Mouse (Mus musculus): Measurements from ENCODE around the gene Babam1.

Gene Babam1

DNA sequence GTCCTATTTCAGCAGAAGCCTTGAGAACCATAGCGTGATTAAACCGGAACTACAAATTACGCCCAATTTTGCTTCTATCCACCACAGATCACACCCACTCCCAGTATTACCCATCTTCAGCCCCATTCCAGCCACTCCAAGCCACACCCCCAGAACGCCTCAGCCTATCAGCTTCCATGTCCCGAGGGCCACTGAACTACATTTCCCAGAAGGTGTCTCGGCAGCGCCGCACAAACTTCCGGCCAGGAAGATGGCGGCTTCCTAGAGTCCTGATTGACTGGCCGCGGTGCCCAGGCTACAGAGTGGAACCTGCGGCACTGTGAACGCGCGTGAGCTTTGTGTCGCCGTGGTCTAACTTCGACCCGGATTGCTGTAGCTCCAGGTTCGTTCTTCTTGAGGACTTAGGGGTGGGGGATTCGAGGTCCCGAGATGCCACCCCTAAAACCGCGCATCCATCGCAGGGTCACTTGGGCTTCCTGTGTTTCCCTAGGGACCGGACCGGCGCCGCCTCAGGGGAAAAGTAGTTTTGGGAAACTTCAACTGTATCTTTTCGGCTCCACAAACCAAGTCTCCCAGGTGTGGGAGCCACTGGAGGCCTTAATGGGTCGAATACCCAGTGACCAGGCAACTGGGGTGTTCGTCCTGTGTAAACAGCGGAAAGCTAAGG lies at the start of gene Babam1:
Gene Babam1 (plus strand): TSS at position 223 of the 667 bp plus-strand sequence.
- DNase-seq (ENCODE audit: low read depth in 2 of 2, low spot score in 2 of 2) = peak; percentile 76 to 82

DNA sequence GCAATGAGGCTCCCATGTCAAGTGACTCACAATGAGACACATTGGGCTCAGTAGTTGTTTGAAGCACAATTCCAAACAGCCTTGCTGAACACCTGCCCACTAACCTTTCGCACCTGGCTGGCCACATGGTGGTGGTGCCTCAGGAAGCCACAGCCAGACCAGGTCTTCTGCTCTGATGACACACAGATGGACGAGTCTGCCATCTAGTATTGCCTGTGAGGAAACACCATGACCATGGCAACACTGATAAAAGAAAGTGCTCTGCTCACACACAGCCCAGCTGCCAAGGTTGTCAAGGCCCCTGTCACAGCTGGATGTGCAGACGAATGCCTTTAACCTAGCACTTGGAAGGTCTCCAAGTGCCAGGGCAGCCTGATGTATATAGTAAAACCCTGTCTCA lies 45.5 kb upstream of the Babam1 start:
- no peak for DNase-seq (ENCODE audit: low read depth in 2 of 2, low spot score in 2 of 2)

DNA sequence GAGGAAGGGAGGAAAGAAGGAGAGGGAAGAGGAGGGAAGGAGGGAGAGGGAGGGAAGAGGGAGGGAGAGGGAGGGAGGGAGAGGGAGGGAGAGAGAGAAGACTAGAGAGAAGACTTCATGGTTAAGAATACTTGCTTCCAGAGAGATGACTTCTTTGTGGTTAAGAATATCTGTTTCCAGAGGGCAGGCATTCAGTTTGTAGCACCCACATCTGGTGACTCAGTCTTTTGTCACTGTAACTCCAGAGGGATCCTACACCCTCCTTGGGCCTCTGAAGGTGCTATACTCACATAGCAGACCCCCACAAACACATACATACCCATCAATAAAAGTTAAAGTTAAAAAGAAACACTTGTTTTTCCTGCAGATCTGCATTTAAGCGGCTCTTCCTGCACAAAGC lies 45.1 kb upstream of the Babam1 start:
- DNase-seq (ENCODE audit: low read depth in 2 of 2, low spot score in 2 of 2) = no peak

DNA sequence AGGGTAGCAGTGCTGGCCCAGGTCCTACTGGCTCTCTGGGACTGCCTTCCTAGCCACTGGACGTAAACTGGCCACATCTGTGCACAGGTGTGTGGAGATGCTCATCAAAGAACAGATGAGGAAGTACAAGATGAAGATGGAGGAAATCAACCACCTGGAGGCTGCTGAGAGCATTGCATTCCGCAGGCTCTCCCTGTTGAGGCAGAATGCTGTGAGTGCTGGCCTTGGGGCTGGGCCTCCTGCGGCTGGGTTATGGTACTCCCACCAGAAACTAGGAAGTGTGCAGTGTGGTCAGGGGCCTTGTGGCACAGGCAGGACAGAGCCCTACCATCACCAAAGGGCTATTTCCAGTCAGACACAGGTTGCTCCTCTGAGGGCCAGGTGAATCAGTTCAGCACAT lies 38.6 kb upstream of the Babam1 start:
- DNase-seq (ENCODE audit: low read depth in 2 of 2, low spot score in 2 of 2) = no peak

DNA sequence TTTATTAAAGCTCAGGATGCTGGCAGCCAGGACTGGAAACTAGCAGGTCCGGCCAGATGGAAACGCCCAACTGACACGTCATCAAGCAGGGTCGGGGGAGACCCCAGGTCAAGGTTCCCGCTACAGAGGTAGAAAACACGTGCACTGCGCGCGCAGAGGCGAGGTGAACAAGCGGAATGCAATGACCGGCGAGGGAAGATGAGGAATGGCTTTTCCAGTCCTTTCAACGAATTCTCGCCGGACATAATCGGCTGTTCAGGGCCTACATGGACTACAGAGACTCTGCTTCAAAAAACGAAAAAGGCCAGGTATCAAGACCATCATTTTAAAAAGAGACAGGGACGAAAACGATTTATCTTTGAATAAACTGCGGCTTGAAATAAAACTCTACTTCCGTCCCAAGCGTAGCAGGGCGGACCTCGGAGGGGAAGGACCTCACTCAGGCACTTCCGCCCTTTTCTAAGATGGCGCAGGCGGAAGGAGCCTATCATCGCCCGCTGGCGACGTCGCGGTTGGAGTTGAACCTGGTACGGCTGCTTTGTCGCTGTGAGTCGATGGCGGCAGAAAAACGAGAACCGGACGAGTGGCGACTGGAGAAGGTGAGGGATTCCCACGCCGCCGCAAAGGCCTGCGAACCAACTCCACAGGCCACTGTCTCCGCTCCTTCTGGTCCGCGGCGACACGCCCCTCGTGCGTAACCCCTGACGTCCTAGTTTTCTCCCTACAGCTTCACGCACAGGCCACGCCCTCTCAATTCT lies 29.7 kb upstream of the Babam1 start, which contains the start of gene Use1:
Gene Use1 (plus strand): TSS at position 78 of the 758 bp plus-strand sequence.
- DNase-seq (ENCODE audit: low read depth in 2 of 2, low spot score in 2 of 2) = peak; percentile 80 to 89

DNA sequence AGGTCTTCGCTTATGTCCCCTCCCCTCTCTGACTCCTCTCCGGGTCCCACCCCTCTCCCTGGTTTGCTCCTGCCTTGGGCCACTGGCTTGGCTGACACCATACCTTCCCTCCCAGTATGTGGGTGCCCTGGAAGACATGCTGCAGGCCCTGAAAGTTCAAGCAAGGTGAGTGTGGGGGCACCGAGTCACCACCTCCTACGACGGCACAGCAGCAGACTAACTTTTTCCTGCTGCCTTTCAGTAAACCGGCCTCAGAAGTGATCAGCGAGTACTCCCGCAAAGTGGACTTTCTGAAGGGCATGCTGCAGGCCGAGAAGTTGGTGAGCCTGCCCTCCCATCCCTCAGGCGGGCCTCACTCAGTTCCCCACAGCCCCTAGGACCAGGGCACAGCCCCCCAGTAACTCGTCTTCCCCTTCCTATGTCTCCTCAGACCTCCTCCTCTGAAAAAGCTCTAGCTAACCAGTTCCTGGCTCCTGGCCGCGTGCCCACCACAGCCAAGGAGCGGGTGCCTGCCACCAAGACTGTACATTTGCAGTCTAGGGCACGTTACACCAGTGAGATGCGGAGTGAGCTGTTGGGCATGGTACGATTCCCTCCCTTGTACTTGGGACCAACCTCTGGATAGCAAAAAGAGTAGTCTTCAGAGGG lies 29.0 kb upstream of the Babam1 start:
- no peak for DNase-seq (ENCODE audit: low read depth in 2 of 2, low spot score in 2 of 2)

DNA sequence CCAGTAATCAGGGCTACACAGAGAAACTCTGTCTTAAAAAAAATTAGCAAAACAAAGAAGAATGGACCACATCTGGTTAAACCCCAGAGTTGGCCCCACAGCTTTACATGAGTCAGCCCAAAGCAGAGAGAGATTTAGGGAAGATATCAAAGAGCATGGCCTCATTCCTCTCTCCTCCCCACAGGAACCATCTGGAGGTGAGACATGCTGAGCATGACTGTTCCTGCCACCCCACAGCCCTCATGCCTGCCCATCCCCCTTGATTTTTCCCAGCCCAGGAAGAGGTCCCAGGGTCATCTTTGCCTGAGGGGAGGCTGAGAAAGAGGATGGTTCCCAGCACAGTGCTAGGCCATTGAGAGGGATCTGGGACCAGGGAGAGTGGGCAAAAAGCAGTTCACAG lies 28.3 kb upstream of the Babam1 start:
- DNase-seq (ENCODE audit: low read depth in 2 of 2, low spot score in 2 of 2) = no peak

DNA sequence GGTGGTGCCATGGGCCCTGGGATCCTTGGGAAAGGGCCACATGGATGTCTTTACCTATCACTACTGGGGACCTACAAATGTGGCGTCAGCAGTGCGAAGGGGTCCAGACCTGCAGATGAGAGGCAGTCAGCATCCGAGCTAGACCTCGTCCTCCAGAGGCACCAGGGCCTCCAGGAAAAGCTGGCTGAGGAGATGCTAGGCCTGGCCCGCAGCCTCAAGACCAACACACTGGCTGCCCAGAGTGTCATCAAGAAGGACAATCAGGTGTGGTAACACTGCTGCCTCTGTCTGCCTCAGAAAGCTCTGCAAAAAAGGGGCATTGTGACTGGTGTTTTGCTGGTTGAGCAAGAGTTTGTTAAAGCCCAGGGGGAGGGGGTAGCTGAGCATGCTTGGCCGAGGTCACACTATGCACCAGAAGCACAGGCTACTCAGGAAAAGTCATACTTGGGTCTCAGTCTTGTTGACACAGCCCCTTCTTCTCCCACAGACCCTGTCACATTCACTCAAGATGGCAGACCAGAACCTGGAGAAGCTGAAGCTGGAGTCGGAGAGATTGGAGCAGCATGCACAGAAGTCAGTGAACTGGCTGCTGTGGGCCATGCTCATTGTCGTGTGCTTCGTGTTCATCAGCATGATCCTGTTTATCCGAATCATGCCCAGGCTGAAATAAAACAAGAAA lies 27.5 kb upstream of the Babam1 start:
- no peak for DNase-seq (ENCODE audit: low read depth in 2 of 2, low spot score in 2 of 2)

DNA sequence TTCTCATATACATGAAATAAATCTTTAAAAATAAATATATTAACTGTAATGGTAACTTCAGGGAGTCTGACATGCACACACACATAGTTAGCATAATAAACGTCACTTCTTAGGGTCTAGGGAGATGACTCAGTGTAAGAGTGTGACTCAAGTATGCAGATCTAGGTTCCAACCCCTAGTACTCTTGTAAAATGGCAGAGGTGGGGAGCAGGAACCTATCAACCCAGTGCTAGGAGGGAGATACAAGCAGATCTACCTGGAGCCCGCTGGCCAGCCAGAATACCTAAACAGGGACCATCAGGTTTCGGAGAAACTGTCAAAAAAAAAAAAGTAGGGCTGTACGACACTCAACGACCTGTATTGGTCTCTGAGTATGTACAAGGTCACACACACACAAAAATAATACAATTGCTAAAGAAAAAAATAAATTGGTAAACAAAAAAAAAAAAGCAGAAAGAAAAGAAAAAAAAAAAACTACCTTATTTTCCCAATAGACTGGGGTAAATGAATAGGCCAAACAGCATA lies 25.9 kb upstream of the Babam1 start:
- DNase-seq (ENCODE audit: low read depth in 2 of 2, low spot score in 2 of 2) = no peak

DNA sequence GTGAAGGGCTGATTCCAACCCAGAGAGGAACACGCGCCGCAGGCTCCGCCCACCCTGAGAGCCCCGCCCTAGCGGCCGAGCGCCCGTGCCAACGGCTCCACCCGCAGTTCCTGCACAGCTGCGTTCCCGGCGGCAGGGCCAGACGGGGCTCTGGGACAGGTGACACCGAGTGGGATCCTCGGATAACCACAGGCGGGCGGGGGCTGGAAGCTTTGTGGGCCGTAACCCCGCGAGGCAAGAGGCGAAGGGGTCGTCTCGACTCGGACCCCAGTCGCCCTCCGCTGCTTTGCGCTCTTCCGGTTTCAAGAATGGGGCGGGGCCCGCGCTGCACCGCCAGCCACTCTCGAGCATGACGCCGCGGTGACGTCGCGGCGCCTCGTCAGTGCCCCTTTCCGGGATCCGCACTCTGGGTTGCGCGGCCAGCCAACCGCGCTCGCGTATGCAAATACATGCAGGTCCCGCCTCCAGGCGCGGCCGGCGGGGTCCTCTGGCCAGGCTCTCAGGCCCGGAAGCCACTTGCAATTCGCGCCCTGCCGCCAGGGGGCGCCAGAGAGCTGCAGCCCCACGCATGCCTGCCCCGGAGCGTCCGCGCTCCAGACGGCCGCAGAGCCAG lies 25.3 kb upstream of the Babam1 start, which contains the start of gene Ocel1:
Gene Ocel1 (plus strand): TSS at position 63 of the 613 bp plus-strand sequence.
- peak; percentile 94 to 97 for DNase-seq (ENCODE audit: low read depth in 2 of 2, low spot score in 2 of 2)

DNA sequence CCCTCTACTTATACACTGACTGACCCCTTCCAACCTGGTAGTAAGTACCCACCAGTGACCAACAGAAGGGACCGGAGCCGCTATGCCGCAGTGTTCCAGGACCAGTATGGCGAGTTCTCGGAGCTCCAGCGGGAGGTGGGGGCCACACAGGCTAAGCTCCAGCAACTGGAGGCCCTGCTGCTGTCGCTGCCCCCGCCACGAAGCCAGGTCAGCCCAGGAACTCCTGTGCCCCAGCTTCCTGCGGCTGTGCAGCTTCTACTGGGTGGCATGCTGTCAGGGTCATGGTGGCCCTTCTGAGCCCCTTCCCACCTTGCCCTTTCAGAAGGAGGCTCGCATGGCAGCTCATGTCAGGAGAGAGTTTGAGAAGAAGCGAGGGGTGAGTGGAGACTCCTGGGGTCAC lies 24.2 kb upstream of the Babam1 start:
- no peak for DNase-seq (ENCODE audit: low read depth in 2 of 2, low spot score in 2 of 2)

DNA sequence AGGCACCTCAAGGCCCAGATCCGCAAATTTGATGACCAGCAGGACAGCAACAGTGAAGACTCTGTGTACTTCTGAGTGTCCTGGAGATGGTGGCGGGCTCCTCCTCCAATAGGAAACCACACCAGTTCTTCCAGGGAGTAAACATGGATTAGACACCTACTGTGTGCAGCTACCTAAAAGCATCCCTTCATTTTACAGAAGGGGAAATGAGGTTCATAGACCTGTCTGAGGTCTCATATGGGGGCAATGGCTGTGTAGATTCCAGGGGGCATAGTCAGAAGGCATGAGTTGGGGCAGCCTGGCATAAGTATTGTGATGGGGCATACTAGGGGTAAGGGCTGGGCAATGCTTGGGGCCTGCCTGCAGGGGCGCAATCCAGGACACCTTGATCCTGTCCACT lies 23.7 kb upstream of the Babam1 start:
- no peak for DNase-seq (ENCODE audit: low read depth in 2 of 2, low spot score in 2 of 2)

DNA sequence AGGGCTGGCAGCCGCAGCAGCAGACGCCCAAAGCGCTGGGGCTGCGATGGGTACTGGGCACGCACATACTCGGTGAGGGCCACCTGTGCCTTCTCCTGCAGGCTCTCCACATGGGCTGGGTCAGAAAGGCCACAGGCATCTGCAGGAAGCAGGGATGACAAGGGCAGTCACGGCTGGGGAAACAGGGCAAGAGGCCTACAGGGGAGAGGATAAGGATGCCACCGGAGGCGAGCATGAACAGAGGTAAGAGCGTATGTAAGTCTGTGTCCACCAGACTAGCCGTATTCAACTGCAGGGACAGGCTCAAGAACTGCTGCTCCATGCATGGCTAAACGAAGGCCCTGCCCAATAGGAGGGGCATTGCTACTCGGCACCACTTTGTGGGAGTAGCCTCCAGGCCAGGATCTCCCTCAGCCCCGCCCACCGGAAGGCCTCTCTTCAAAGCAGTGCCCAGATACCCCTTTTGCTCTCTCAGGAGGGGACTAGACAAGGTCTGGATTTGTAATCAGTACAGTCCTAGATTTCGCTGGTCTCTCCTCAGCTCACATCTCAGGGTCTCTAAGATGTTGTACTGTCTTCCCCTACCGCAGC lies 21.9 kb upstream of the Babam1 start:
- DNase-seq (ENCODE audit: low read depth in 2 of 2, low spot score in 2 of 2) = no peak

DNA sequence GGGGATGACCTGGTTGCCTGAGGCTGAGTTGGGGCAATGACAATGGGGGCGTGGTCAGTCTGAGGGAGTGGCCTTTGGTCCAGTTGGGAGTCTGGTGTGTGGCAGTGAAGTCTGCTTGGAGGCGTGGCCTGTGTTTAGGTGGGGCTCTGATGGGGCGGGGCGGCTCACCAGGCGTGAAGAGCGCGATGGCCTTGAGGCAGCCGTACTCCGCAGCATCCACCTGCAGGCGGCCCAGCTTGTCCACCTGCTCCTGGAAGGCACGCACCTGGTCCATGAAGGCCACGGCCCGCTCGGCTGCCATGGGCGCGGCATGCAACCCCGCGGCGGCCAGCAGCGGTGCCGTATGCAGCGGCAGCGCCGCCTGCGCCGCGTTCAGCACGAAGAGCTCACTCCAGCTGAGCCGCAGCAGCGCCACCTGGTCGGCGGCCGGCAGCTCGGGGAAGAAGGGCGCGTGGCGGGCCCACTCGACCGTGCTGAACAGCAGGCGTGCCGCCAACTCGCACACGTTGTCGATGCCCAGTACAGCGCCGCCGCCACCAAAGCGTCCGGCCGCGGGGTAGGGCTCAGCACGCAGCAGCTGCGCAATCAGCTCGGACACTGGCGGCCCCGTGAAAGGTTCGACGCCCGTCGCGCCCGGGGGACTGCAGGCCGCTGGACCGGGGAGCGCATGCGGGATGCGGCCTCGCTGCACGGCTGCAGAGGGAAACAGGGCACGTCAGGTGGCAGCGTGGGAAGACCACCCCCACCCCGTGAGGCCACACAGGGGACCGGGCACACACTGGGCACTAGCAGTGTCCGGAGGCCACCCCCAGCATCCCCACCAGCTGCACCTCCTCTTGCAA lies 20.9 kb upstream of the Babam1 start:
- no peak for DNase-seq (ENCODE audit: low read depth in 2 of 2, low spot score in 2 of 2)

DNA sequence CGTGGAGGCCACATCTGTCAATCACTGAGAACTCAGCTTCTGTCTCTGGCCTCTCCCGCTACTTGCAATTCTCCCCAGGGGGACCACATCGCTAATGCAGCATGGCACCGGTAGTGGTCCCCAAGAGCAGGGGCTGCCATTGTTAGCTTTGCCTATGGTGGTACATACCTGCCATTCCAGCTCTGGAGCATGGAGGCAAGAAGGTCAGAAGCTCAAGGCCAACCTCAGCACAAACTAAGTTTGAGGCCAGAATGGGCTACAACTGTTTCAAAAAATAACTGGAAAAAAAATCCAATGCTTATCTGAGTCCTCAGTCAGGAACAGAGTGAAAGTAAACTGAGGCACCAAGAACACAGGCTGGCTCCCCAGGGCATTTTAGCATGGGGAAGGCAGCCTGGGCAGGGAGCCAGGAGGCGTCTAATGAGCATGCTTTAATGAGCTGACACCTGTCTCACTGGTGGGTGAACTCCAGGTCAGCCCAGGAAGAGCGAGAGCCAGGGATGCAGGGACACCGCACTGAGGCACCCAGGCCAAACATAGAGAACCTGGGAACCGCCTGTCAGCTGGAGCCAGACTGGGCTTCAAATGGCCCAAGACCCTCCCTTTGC lies 20.1 kb upstream of the Babam1 start:
- DNase-seq (ENCODE audit: low read depth in 2 of 2, low spot score in 2 of 2) = no peak

DNA sequence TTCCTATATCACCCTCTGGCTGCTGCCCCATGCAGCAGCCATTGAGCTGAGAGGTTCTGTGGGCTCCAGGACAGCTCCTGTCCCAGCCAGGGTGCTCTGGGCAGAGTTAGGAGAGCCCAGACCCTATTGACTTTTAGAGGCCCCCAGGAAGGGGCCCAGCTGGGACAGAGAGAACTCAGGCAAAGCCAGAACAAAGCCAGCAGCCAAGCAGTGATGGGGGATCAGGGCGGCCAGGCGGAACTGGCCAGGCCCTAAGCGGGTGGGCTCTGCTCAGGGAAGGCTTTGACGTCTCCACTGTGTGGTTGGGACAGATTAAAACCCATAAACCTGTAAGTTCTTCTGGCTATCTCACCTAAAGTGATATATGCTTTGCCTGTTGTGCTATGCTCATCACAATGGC lies 17.7 kb upstream of the Babam1 start:
- no peak for DNase-seq (ENCODE audit: low read depth in 2 of 2, low spot score in 2 of 2)

DNA sequence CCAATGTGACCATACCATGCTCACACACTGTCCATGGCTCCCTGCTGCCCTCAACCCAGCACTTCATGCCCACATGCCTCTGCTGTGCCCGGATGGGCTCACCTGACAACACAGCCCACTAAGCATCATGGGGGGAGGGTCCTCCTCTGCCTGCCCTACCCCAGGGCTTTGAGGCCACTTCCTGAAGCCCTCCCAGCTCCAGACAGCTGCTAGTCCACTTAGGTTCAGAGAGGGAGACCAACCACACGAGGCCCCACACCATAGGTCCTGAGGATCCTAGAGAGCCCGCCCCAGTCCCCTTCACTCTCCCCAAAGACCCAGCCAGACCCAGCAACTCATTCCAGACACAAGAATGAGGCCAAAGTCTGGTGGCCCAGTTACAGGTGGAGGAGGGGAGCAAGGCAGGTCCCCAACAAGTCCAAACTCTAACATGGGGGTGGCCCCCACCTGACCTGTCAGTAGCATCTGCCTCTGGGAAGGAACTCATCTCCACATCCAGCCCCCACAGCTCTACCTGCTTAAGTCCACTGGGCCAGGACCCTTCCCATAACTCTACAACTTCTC lies 17.1 kb upstream of the Babam1 start:
- DNase-seq (ENCODE audit: low read depth in 2 of 2, low spot score in 2 of 2) = no peak

DNA sequence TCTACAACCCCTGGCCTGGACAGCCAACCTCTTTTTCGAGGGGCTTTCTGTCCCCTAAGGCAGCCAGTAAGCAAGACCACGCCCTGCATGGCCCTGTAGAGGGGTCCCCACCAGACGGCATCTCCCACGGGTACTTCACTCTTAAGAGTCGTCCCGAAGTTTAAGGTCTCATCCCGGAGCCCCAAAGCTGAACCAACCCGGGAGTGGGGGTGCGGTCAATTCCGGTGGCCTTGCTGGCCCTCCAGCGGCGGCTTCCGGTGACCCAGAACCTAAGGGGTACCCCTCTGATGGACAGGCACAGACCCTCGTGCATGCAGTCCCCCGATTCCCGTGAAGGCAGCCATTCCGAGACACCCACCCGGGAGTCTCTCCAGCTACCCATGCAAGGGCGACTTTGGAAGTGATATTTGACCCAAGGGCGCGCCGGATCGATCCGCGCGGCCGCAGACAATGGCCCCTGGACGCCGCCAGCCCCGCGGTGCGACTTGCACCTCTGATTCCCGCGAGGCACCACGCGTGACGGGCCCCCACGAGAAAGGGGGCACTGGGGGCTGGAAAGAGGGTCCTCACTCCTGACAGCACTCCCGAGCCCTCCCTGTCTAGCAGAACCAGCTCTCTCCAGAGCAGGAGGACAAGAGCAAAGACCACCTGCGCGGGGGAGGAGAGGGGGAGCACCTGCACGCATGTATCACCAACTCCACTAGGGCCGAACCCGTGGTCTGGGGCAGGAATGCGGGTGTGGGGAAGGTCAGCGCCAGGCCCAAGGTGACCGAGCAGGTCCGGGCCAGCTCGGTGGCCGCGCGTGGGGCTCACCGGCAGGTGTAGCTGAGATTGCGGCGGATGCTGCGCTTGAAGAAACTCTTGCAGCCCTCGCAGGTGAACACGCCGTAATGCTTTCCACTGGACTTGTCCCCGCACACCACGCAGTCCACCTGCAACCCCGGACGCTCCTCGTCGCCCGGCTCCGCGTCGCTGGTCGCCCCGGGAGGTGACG lies 16.2 kb upstream of the Babam1 start:
- DNase-seq (ENCODE audit: low read depth in 2 of 2, low spot score in 2 of 2) = no peak
